Mouse (Mus musculus) testis, adult 2 months (tissue): ENCODE data around the gene Psmd3.

Experiments
- CTCF ChIP-seq: fragments of 200-500 bp; IDR thresholded peaks from 2 replicates; pipeline ENCODE4 v1.5.1; 2012; ENCODE audit warnings: low read depth, mild to moderate bottlenecking, inconsistent platforms, low read length, moderate library complexity; ENCODE audit not compliant: control insufficient read depth, insufficient read depth, insufficient replicate concordance
- POLR2A ChIP-seq: fragments of 200-500 bp; IDR thresholded peaks from 2 replicates; pipeline ENCODE4 v1.6.1; 2012; ENCODE audit warnings: low read depth, mild to moderate bottlenecking, inconsistent platforms, low read length, moderate library complexity; ENCODE audit not compliant: control insufficient read depth

DNA sequence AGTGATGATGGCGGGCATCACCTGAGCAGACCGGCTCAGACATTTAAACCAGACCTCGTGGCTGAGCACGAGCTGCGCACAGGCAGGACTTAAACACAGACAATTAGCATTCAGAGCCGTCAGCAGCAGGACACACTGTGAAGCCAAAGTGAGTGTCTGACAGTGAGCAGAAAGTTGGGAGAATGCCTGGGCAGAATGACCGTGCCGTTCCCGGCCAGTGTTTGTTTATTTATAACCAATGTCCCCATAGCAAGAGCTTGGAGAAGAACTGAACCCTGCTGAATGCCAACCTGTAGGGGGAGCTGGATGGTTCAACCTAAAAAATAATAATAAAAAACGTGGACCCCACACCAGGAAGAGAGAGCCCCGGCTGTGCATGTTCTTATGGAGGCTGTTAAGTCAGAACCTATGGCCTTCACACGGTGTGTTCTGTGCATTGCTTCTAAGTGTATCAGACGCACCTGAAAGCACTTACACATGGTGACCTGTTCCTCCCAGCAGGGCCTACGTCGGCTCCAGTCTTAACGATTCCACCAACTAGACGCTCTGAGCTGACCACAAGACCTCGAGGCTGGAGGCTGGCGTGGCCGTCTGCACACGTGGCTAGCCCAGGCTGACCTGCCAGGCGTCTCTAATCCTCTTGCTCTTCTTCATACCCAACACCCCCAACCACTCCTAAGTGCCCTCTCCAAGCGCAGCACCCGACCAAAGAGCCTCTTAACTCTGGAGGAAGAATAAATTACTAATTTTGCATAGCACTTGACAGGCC lies 39.3 kb downstream of the Psmd3 start:
- TF ChIP-seq POLR2A, result no peak
- TF ChIP-seq CTCF, result no peak
